Mouse (Mus musculus) erythroblast, embryonic 14.5 days (primary cell): Measurements from ENCODE around the gene Pcnx.

Source experiments
- GATA1 ChIP-seq: IDR thresholded peaks from 2 replicates; pipeline ENCODE4 v1.6.1; 2012; ENCODE audit warnings: low read length, inconsistent platforms, mixed read lengths
- TAL1 ChIP-seq: IDR thresholded peaks from 3 replicates; pipeline ENCODE4 v1.6.1; 2012; ENCODE audit warnings: low read length, inconsistent platforms, mixed read lengths

GRCm38 (mm10) chr12:81932015-81932414 is 72.2 kb downstream of the Pcnx start:
- TF ChIP-seq TAL1 (no peak), GATA1 (no peak)
